Mouse (Mus musculus): ENCODE results near the gene Cfap65. TPM values are rescaled to one million over a fixed set of nuclear protein-coding genes. Genes with fewer than 3 reads are reported as not detected.
A peak's percentile ranks its signal among the peaks of the same experiment; 100 is the strongest.

The Cfap65 gene
- polyA plus RNA-seq, 1 experiment: not detected

DNA sequence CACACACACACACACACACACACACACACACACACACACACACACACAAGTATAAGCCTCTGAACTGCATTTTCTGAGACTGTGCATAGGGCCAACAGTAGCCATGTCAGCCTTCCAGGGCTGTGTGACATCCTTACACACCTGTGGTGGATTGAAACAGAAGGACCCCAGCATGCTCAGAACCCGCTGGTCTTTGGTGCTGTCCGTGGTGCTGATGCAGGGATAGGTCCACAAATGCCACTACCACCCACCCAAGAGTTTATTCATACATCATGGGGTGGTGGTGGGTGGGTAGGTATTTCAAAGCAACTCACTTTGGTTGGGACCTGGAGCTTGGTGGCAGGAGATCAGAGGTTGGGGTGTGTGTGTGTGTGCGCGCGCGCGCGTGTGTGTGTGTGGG, 43.9 kb downstream of the Cfap65 start:
- no peak overlapping the region for H3K4me3 ChIP-seq (ENCODE audit: low read depth, low read length)
- no peaks in the 10 kb centered on the region for H3K36me3 ChIP-seq (ENCODE audit: control insufficient read depth, insufficient read depth, low read length, poor library complexity, severe bottlenecking)
- no peak overlapping the region for H3K27ac ChIP-seq (ENCODE audit: insufficient read depth, low read length)
- no peaks in the 10 kb centered on the region for H3K9me3 ChIP-seq (replicated peaks; ENCODE audit: control insufficient read depth, insufficient read depth, low read length, poor library complexity, severe bottlenecking)
- peaks cover 8% of the 10 kb centered on the region; the same call in 1 of the 2 replicates for H3K27me3 ChIP-seq (ENCODE audit: control insufficient read depth, insufficient read depth, low read length, poor library complexity, severe bottlenecking)
- no peak overlapping the region for H3K9ac ChIP-seq (ENCODE audit: low read depth, poor library complexity, severe bottlenecking)
- TF ChIP-seq POLR2A (IDR thresholded peaks at IDR 0.05; ENCODE audit: insufficient read depth, low read length): no peak
- no peak for TF ChIP-seq CTCF (IDR thresholded peaks at IDR 0.05; ENCODE audit: low read depth, low read length)
- TF ChIP-seq EP300 (IDR thresholded peaks at IDR 0.05; ENCODE audit: insufficient read depth, low read depth, low read length): no peak
- H3K4me1 ChIP-seq (ENCODE audit: control insufficient read depth, insufficient read depth, low read length): no peaks in the 10 kb centered on the region

GRCm38 (mm10) chr1:74885369-74886042, 49.9 kb downstream of the Cfap65 start, which contains the start of gene Fev:
Fev (minus strand) TSS chr1:74885419.
- H3K9ac ChIP-seq (ENCODE audit: low read depth, poor library complexity, severe bottlenecking): no peak within 1 kb of the TSS
- H3K27ac ChIP-seq (ENCODE audit: insufficient read depth, low read length): no peak within 1 kb of the TSS
- no peak for TF ChIP-seq POLR2A (IDR thresholded peaks at IDR 0.05; ENCODE audit: insufficient read depth, low read length)
- no peak for TF ChIP-seq CTCF (IDR thresholded peaks at IDR 0.05; ENCODE audit: low read depth, low read length)
- no peak for TF ChIP-seq EP300 (IDR thresholded peaks at IDR 0.05; ENCODE audit: insufficient read depth, low read depth, low read length)
- peak within 1 kb of the TSS; percentile 48 for H3K4me3 ChIP-seq (ENCODE audit: low read depth, low read length)
- H3K27me3 ChIP-seq (ENCODE audit: control insufficient read depth, insufficient read depth, low read length, poor library complexity, severe bottlenecking): peaks cover 28% of the 10 kb centered on the region
- H3K36me3 ChIP-seq (ENCODE audit: control insufficient read depth, insufficient read depth, low read length, poor library complexity, severe bottlenecking): no peaks in the 10 kb centered on the region
- no peaks in the 10 kb centered on the region for H3K9me3 ChIP-seq (replicated peaks; ENCODE audit: control insufficient read depth, insufficient read depth, low read length, poor library complexity, severe bottlenecking)
- no peaks in the 10 kb centered on the region for H3K4me1 ChIP-seq (ENCODE audit: control insufficient read depth, insufficient read depth, low read length)

DNA sequence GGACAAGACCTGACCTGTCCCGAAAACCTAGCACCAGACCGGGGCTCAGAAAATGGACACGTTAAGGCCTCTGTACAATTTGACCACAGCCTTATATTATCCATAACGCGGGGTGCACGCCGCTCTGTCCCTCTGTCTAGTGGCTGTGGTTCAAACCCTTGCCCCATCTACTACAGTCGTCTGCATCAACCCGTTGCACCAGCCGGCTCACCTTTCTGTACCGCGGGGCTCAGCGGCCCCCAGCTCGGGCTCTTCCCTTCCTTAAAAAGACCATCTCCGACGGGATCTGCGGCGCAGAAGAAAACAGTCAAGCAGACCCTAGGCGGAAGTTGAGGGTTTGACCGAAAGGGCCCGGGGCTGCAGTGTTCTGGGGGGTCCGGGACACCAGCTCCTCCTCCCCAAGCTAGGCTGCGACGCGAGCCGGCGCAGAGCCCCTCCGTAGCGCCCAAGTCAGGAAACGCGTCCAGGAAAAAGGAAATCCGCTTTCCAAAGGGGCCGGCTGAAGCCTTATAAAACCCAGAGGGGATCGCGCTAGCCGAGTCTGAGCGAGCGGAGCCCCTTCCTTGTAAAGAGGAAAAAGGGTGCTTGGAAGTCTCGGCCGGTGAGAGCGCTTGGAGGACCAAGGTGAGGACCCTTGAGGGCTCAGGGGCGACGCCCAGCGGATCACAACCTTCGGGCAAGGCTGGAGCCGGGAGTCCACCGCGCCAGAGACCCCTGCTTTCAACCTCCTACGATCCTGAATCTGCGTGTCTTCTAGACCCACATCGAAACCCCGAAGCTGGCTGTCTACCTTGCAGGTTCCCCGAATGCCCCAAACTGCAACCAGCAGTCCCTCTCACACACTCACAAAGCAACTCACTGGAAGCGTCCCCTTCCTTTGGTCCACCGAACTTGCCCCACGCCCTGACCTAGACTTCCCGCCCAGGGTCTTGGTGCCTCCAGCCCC, 50.9 kb downstream of the Cfap65 start:
- Histone ChIP-seq H3K9me3 (replicated peaks; ENCODE audit: control insufficient read depth, insufficient read depth, low read length, poor library complexity, severe bottlenecking) (no peaks in the 10 kb centered on the region), H3K27ac (ENCODE audit: insufficient read depth, low read length) (no peak overlapping the region)
- TF ChIP-seq POLR2A (IDR thresholded peaks at IDR 0.05; ENCODE audit: insufficient read depth, low read length) (no peak), CTCF (IDR thresholded peaks at IDR 0.05; ENCODE audit: low read depth, low read length) (no peak), EP300 (IDR thresholded peaks at IDR 0.05; ENCODE audit: insufficient read depth, low read depth, low read length) (no peak)

DNA sequence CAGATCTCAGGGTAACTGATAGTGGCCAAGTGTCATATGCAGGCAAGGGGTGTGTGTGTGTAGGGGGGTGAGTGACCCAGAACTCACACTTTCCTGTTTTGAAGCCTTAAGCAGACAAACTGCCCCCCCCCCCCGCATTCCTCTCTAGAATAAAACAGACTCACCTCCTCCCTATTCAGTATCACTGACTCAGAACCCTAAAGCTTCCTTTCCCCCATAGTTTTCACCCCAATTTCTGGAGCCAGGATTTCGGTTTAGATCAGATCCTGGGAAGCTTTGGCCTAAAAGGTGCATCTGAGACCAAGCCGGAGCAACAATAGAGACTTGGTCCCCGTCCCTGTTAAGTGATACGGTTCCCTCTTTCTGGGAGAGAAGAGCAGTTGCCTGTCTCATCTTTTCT, 52.0 kb downstream of the Cfap65 start:
- Histone ChIP-seq H3K36me3 (ENCODE audit: control insufficient read depth, insufficient read depth, low read length, poor library complexity, severe bottlenecking) (no peaks in the 10 kb centered on the region), H3K4me3 (ENCODE audit: low read depth, low read length) (no peak overlapping the region), H3K27ac (ENCODE audit: insufficient read depth, low read length) (no peak overlapping the region), H3K9ac (ENCODE audit: low read depth, poor library complexity, severe bottlenecking) (no peak overlapping the region), H3K4me1 (ENCODE audit: control insufficient read depth, insufficient read depth, low read length) (no peaks in the 10 kb centered on the region), H3K9me3 (replicated peaks; ENCODE audit: control insufficient read depth, insufficient read depth, low read length, poor library complexity, severe bottlenecking) (no peaks in the 10 kb centered on the region), H3K27me3 (ENCODE audit: control insufficient read depth, insufficient read depth, low read length, poor library complexity, severe bottlenecking) (peaks cover 28% of the 10 kb centered on the region)
- no peak for TF ChIP-seq CTCF (IDR thresholded peaks at IDR 0.05; ENCODE audit: low read depth, low read length)
- TF ChIP-seq POLR2A (IDR thresholded peaks at IDR 0.05; ENCODE audit: insufficient read depth, low read length): no peak

More for the DNA sequence above, 50.9 kb downstream of the Cfap65 start:
- H3K4me1 ChIP-seq (ENCODE audit: control insufficient read depth, insufficient read depth, low read length): no peaks in the 10 kb centered on the region
- H3K9ac ChIP-seq (ENCODE audit: low read depth, poor library complexity, severe bottlenecking): no peak overlapping the region
- H3K4me3 ChIP-seq (ENCODE audit: low read depth, low read length): peak overlapping the region; percentile 47
- H3K36me3 ChIP-seq (ENCODE audit: control insufficient read depth, insufficient read depth, low read length, poor library complexity, severe bottlenecking): no peaks in the 10 kb centered on the region
- peaks cover 28% of the 10 kb centered on the region for H3K27me3 ChIP-seq (ENCODE audit: control insufficient read depth, insufficient read depth, low read length, poor library complexity, severe bottlenecking)

DNA sequence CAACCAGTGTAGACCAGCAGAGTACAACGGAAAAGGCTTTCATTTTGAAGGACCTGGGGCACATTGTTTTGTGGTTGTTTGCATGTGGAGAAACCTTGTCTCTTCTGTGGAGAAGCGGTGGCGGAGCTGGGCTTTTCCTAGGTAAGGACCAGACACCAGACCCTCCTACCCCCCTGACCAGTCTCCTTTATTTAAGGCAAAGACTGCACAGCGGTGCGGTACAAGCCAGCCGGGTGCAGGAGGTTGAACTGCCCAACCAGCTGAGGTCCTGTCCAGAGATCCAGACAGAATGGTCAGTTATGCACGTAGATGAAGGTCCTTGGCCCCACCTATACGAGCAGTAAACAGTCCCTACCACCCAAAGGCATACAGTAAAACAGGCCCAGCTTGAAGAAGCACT, 52.6 kb downstream of the Cfap65 start:
- Histone ChIP-seq H3K9ac (ENCODE audit: low read depth, poor library complexity, severe bottlenecking) (no peak overlapping the region), H3K4me1 (ENCODE audit: control insufficient read depth, insufficient read depth, low read length) (no peaks in the 10 kb centered on the region), H3K4me3 (ENCODE audit: low read depth, low read length) (no peak overlapping the region; the same call in 1 of the 2 replicates), H3K27ac (ENCODE audit: insufficient read depth, low read length) (no peak overlapping the region), H3K36me3 (ENCODE audit: control insufficient read depth, insufficient read depth, low read length, poor library complexity, severe bottlenecking) (no peaks in the 10 kb centered on the region), H3K9me3 (replicated peaks; ENCODE audit: control insufficient read depth, insufficient read depth, low read length, poor library complexity, severe bottlenecking) (no peaks in the 10 kb centered on the region), H3K27me3 (ENCODE audit: control insufficient read depth, insufficient read depth, low read length, poor library complexity, severe bottlenecking) (peaks cover 28% of the 10 kb centered on the region)
- TF ChIP-seq CTCF (IDR thresholded peaks at IDR 0.05; ENCODE audit: low read depth, low read length) (no peak), POLR2A (IDR thresholded peaks at IDR 0.05; ENCODE audit: insufficient read depth, low read length) (no peak), EP300 (IDR thresholded peaks at IDR 0.05; ENCODE audit: insufficient read depth, low read depth, low read length) (no peak)
